Mouse (Mus musculus) erythroblast, embryonic 14.5 days (primary cell): ENCODE measurements at regions not wholly inside any gene's neighbourhood (a gene's known extent, or its start where the extent isn't known, plus 50 kb on each side); places are given as distances from the start of the nearest gene placed in this dataset.

ENCODE experiments used
- GATA1 ChIP-seq: IDR thresholded peaks from 2 replicates; pipeline ENCODE4 v1.6.1; 2012; ENCODE audit warnings: low read length, inconsistent platforms, mixed read lengths
- TAL1 ChIP-seq: IDR thresholded peaks from 3 replicates; pipeline ENCODE4 v1.6.1; 2012; ENCODE audit warnings: low read length, inconsistent platforms, mixed read lengths

DNA sequence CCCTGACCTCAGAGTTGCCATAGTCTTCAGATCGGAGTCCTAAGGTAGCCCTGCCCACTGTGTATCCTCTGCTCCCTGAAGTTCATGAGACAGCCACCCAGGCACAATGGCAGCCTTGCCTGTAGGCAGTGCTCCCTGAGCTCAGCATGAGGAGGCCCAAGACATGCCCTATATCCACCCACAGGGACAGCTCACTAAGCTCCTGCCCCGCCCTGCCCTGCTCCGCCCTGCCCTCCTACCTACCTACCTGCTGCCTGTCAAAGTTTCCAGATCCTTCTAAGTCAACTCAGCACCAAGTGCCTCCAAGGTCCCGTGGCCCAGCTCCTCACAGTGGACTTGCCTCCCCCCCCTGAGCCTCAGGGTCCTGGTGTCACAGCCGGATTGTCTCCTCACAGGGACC, 168.9 kb downstream of the Bcl11b start:
- TF ChIP-seq GATA1 (no peak), TAL1 (no peak)
